Mouse (Mus musculus) hindbrain, embryonic 12.5 days (tissue): ENCODE data around the gene Taf8. TPM values are rescaled to one million over a fixed set of nuclear protein-coding genes. Genes with fewer than 3 reads are reported as not detected.

Source experiments
- ATAC-seq: fragments of 200-750 bp; cut with Nextera tagmentation; 2 replicates; pipeline ENCODE4 v1.8.0; 2017; ENCODE audit warnings: moderate TSS enrichment; ENCODE audit not compliant: low FRiP score
- H3K27ac ChIP-seq: fragments of 300-500 bp; sonication (generic); 2 replicates; pipeline ENCODE4 v1.5.1; 2016; ENCODE audit warnings: mild to moderate bottlenecking
- H3K27me3 ChIP-seq: fragments of 300-500 bp; sonication (generic); 2 replicates; pipeline ENCODE4 v1.6.1; 2016; ENCODE audit warnings: mild to moderate bottlenecking
- H3K36me3 ChIP-seq: fragments of 300-500 bp; sonication (generic); 2 replicates; pipeline ENCODE4 v1.6.1; 2016; ENCODE audit warnings: mild to moderate bottlenecking
- H3K4me1 ChIP-seq: fragments of 300-500 bp; sonication (generic); 2 replicates; pipeline ENCODE4 v1.6.1; 2016
- H3K4me2 ChIP-seq: fragments of 300-500 bp; sonication (generic); replicated peaks from 2 replicates; pipeline ENCODE4 v1.6.1; 2016; ENCODE audit warnings: mild to moderate bottlenecking
- H3K4me3 ChIP-seq: fragments of 300-500 bp; sonication (generic); 2 replicates; pipeline ENCODE4 v1.5.1; 2016; ENCODE audit warnings: mild to moderate bottlenecking
- H3K9ac ChIP-seq: fragments of 300-500 bp; sonication (generic); 2 replicates; pipeline ENCODE4 v1.6.1; 2016; ENCODE audit warnings: mild to moderate bottlenecking, moderate library complexity
- H3K9me3 ChIP-seq: fragments of 300-500 bp; sonication (generic); replicated peaks from 2 replicates; pipeline ENCODE4 v1.6.1; 2016; ENCODE audit warnings: mild to moderate bottlenecking
- WGBS: fragments of 180-500 bp; shearing (Covaris S2); methylation state at CpG from one replicate; pipeline ENCODE4 v1.1.7; 2016; 5-methylcytosine and 5-hydroxymethylcytosine counted together
- polyA plus RNA-seq: library from polyadenylated mRNA; unstranded; fragments of >200 nt; fragmentation: Nextera tagmentation; extraction: Ambion mirVana; gene quantifications from 2 replicates; pipeline ENCODE4 v1.2.1, GENCODE M21; 2016

Taf8 gene
- polyA plus RNA-seq: 27.5 and 29.5 TPM in 2 replicates

DNA sequence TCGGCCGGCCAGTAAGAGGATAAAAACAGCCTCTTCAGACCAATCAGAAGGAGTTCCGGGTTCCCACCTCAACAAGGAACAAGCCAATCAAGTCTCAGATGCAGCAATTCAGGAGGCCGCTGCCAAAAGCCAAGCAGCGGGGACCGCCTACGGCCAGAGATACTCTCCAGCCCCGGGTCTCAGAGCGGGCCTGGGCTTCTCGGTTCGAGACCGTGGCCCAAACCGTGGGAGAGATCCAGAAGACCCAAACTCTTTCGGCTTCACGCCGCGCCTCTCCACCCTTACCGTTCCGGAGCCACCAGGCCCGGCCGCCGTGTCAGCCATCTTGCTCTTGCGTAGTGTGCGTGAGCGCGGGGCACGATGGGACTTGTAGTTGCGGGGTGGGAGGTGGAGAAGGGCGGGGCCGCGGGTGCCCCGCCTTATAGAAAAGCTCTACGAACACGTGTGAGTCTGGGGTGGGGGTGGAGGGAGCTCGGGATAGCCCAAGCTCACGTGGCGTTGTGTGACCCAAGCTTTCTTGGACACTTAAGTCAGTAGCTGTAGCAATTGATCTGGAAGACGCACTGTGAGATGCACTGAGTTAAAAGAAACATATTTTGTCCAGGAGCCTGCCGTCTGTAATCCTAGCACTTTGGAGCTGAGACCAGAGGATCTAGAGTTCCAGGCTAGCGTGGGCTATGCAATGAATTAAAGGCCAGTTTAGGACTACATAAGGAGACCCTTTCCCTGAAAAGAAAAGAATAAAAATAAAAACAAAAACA, at the start of gene Taf8:
Taf8 (minus strand) TSS at position 347 of the 761 bp plus-strand sequence.
- Histone ChIP-seq H3K27me3 (no peaks in the 10 kb centered on the region), H3K27ac (peak within 1 kb of the TSS; percentile 50), H3K4me3 (peak within 1 kb of the TSS; percentile 51), H3K4me1 (peaks cover 21% of the 10 kb centered on the region), H3K9ac (peak within 1 kb of the TSS; percentile 63), H3K4me2 (peak within 1 kb of the TSS; percentile 87), H3K36me3 (peaks cover 18% of the 10 kb centered on the region), H3K9me3 (no peaks in the 10 kb centered on the region)
- WGBS: 2% methylated on average over 36 of the region's 40 CpGs
- peak; percentile 96 for ATAC-seq

DNA sequence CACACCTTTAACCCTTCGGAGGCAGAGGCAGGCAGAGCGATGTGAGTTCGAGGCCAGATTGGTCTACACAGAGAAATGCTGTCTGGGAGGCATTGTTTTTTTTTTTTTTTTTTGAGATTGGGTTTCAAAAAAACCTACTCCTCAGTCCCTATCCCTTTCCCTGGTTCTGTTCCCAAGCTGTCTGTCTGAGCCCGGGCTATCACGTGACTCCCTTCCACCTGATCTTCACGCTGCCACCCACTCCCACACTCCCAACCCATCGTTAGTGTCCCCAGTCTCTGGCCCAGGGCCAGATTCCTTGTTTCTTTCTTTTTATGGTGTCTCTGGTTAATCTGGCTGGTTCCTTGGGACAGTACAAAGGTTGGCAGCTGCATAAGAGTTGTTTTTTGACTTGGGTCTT, 49.0 kb upstream of the Taf8 start:
- Histone ChIP-seq H3K27me3 (no peaks in the 10 kb centered on the region), H3K27ac (no peak overlapping the region), H3K4me2 (no peak overlapping the region), H3K4me1 (no peaks in the 10 kb centered on the region), H3K9ac (no peak overlapping the region), H3K36me3 (no peaks in the 10 kb centered on the region), H3K4me3 (no peak overlapping the region), H3K9me3 (no peaks in the 10 kb centered on the region)
- ATAC-seq: no peak
- 82% methylated on average over 7 of the region's 7 CpGs for WGBS

DNA sequence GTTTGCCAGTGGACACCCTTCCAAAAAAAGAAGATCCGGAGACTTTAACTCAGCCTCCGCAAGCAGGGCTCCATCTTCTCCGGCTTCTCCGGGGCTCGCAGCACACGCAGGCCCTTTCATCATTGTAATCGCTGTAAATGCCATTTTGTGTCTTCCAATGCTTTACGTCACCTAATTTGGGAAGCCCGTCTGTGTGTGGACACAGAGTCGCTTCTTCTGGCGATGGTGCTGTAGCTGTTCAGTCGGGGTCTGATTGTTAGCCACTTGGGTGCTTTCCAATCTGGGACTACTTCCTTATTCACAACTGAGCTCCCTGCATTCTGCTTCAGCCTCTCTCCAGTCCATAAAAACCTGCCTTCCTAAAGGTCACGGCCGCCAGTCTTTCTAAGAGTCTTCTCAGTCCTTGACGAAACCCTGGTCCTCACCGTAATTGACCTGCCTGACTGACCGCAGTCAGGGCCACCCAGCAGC, 43.8 kb upstream of the Taf8 start:
- H3K4me2 ChIP-seq: no peak overlapping the region
- H3K9me3 ChIP-seq: no peaks in the 10 kb centered on the region
- no peak overlapping the region for H3K27ac ChIP-seq
- no peaks in the 10 kb centered on the region for H3K4me1 ChIP-seq
- H3K9ac ChIP-seq: no peak overlapping the region
- no peak overlapping the region for H3K4me3 ChIP-seq
- 86% methylated on average over 17 of the region's 17 CpGs for WGBS
- ATAC-seq: no peak
- no peaks in the 10 kb centered on the region for H3K36me3 ChIP-seq
- H3K27me3 ChIP-seq: no peaks in the 10 kb centered on the region

DNA sequence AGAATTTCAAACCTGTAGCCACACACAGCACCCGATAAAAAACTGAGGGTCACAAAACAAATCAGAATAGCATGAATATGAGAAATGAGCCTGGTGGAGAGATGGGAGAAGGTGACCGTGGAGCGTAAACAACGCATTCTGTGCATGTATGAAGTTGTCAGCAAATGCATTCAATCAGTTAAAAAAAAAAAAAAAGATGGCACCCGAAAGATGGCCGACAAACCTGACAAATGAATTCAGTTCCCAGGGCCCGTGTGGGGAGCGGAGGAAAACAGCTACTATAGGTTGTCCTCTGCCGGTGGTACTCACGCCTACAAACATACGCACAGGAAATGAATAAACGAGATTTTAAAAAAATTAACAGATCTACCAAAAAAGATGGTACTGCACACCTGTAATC, 43.1 kb upstream of the Taf8 start:
- 93% methylated on average over 12 of the region's 12 CpGs for WGBS
- Histone ChIP-seq H3K9ac (no peak overlapping the region), H3K9me3 (no peaks in the 10 kb centered on the region), H3K4me1 (no peaks in the 10 kb centered on the region), H3K27me3 (no peaks in the 10 kb centered on the region), H3K4me3 (no peak overlapping the region), H3K27ac (no peak overlapping the region), H3K36me3 (no peaks in the 10 kb centered on the region), H3K4me2 (no peak overlapping the region)
- ATAC-seq: no peak

DNA sequence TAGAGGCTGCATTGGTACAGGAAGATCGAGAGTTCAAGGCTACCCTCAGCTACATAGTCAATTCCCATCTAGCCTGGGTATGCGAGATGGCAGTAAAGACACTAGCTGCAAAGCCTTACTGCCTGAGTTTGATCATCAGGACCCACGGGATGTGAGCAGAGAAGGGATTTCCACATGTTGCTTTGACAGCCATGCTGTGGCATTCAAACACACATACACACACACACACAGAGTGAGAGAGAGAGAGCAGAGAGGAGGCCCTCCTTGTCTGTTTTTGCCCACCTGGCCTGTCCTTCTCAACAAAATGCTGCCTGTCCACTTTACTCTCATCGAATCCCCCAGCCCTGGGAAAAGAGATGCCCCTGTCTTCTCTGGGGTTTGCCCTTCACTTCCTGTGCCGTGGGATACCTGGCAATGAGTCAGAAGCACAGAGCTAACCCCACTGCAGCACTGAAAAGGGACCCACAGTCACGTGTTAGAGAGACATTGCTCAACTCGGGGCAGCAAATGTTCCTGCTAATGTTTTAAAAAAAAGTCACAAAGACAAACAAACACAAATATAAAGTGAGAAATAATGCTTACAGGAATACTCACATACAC, 41.1 kb upstream of the Taf8 start:
- no peak overlapping the region for H3K4me2 ChIP-seq
- no peaks in the 10 kb centered on the region for H3K9me3 ChIP-seq
- whole genome bisulfite sequencing: 76% methylated on average over 7 of the region's 7 CpGs
- no peaks in the 10 kb centered on the region for H3K27me3 ChIP-seq
- no peaks in the 10 kb centered on the region for H3K36me3 ChIP-seq
- H3K4me3 ChIP-seq: no peak overlapping the region
- H3K9ac ChIP-seq: no peak overlapping the region
- no peaks in the 10 kb centered on the region for H3K4me1 ChIP-seq
- ATAC-seq: no peak
- H3K27ac ChIP-seq: no peak overlapping the region

DNA sequence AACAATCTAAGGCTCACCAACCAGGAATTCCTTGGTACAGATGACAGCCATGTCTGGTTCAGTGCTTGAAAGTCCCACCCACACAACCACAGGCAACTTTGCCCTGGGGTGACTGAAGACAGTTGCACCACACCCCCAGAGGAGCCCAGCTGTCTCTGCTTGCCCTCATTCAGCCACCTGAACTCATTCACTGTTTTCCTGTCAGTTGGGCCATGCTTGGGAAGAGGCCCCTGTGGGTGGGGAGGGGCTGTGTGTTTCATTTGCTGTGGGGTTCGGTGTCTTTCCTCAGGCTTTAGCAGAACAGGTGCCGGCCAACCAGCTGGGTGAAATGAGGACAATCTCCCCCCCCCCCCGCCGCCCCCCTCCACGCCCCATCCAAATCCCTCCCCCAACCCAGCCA, 40.0 kb upstream of the Taf8 start:
- Histone ChIP-seq H3K9me3 (no peaks in the 10 kb centered on the region), H3K36me3 (no peaks in the 10 kb centered on the region), H3K4me1 (no peaks in the 10 kb centered on the region), H3K9ac (no peak overlapping the region), H3K4me3 (no peak overlapping the region), H3K27me3 (no peaks in the 10 kb centered on the region), H3K4me2 (no peak overlapping the region), H3K27ac (no peak overlapping the region)
- 71% methylated on average over 5 of the region's 5 CpGs for WGBS
- ATAC-seq: no peak

DNA sequence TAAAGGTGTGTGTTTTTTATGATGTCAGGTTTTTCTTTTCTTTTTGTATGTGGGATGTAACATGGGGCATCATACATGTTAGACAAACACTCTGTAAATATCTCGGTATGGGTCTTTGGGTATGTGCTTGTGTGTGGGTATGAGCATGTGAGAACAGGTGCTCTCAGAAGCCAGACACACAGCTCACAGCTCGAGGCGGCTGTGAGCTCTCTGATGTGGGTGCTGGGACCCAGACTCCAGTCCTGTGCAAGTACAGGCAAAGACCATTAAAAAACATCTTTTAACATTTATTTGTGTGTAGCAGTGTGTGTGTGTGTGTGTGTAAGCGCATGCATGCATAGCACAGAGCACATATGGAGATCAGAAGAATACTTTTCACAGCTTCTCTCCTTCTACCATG, 37.0 kb upstream of the Taf8 start:
- Histone ChIP-seq H3K27me3 (no peaks in the 10 kb centered on the region), H3K27ac (no peak overlapping the region), H3K9ac (no peak overlapping the region), H3K36me3 (no peaks in the 10 kb centered on the region), H3K4me2 (no peak overlapping the region), H3K4me1 (no peaks in the 10 kb centered on the region), H3K4me3 (no peak overlapping the region), H3K9me3 (no peaks in the 10 kb centered on the region)
- ATAC-seq: no peak
- 93% methylated on average over 4 of the region's 4 CpGs for WGBS

DNA sequence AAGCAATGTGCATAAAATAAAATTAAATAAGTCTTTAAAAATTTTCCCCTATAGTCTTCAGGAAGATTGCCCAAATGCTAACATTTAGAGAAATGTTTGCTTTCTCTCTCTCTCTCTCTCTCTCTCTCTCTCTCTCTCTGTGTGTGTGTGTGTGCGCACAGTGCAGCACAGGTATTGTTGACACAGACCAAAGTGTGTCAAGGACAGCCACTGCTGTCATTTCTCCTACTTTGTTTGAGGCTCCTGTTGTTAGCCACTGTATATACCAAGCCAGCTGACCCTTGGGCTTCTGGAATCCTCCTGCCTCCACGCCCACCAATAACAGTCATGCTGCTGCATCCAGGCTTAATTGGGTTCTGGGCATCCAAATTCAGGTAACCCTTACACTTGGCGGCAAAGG, 36.0 kb upstream of the Taf8 start:
- no peak for ATAC-seq
- H3K27ac ChIP-seq: no peak overlapping the region
- H3K36me3 ChIP-seq: no peaks in the 10 kb centered on the region
- WGBS: 95% methylated on average over 3 of the region's 3 CpGs
- H3K9me3 ChIP-seq: no peaks in the 10 kb centered on the region
- H3K4me1 ChIP-seq: no peaks in the 10 kb centered on the region
- H3K9ac ChIP-seq: no peak overlapping the region
- H3K27me3 ChIP-seq: no peaks in the 10 kb centered on the region
- H3K4me3 ChIP-seq: no peak overlapping the region
- no peak overlapping the region for H3K4me2 ChIP-seq

DNA sequence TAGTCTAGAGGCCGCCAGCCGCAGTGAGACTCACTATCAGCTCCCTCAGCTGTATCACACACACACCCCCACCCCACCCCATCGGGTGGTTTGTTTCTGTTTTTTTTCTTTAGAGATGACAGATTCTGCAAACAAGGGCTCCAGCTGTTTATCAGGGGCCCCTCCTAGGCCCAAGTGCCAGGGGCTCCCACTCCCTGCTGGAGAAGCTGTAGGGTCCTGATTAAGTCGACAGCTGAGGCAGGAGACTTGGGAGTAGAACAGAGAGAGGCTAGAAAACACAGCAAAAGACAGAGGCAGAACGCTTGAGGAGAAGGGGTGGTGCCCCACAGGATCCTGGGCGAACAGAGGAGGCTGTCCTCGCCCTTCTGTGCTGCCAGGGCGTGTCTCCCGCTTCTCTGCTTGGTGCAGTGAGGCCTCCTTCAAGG, 33.7 kb upstream of the Taf8 start:
- Histone ChIP-seq H3K4me3 (no peak overlapping the region), H3K4me2 (no peak overlapping the region), H3K4me1 (peaks cover 7% of the 10 kb centered on the region; the same call in 1 of the 2 replicates), H3K9ac (no peak overlapping the region), H3K27ac (no peak overlapping the region), H3K36me3 (no peaks in the 10 kb centered on the region), H3K9me3 (no peaks in the 10 kb centered on the region), H3K27me3 (no peaks in the 10 kb centered on the region)
- ATAC-seq: no peak
- WGBS: 62% methylated on average over 9 of the region's 9 CpGs

DNA sequence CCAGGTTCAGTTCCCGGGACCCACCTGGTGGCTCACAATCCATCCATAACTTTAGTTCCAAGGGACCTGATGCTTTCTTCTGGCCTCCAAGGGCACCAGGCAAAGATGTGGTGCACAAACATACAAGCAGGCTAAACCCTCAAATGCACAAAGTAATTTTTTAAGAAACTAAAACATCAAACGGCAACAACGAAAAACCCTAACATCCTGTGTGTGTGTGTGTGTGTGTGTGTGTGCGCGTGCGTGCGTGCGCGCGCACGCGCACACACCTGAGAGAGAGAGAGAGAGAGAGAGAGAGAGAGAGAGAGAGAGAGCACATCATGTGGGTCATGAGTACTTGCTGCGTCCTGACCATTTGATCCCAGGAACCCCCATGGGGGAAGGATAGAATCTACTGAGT, 31.6 kb upstream of the Taf8 start:
- Histone ChIP-seq H3K9me3 (no peaks in the 10 kb centered on the region), H3K27me3 (no peaks in the 10 kb centered on the region), H3K4me2 (no peak overlapping the region), H3K27ac (no peak overlapping the region), H3K4me1 (peaks cover 10% of the 10 kb centered on the region; the same call in 1 of the 2 replicates), H3K9ac (no peak overlapping the region), H3K4me3 (no peak overlapping the region), H3K36me3 (no peaks in the 10 kb centered on the region)
- no peak for ATAC-seq
- 95% methylated on average over 13 of the region's 13 CpGs for WGBS

DNA sequence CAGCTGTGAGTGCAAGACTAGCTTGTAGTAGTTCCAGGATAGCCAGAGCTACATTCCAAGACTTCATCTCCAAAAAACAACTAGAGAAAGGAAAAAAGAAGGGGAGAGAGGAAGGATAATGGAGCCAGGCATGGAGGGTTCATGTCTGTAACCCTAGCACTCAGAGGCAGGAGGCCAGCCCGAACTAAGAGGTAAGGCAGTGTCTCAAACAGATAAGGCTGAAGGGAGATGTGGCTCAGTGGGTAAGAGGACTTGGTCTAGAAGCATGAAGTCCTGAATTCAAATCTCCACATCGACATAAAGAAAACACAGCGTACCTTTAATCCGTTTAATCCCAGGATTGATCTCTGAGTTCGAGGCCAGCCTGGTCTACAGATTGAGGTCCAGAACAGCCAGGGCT, 30.3 kb upstream of the Taf8 start:
- Histone ChIP-seq H3K36me3 (no peaks in the 10 kb centered on the region), H3K9me3 (no peaks in the 10 kb centered on the region), H3K4me2 (no peak overlapping the region), H3K27me3 (no peaks in the 10 kb centered on the region), H3K4me3 (no peak overlapping the region), H3K9ac (no peak overlapping the region), H3K27ac (no peak overlapping the region), H3K4me1 (peaks cover 22% of the 10 kb centered on the region)
- ATAC-seq: no peak
- 94% methylated on average over 5 of the region's 5 CpGs for WGBS

DNA sequence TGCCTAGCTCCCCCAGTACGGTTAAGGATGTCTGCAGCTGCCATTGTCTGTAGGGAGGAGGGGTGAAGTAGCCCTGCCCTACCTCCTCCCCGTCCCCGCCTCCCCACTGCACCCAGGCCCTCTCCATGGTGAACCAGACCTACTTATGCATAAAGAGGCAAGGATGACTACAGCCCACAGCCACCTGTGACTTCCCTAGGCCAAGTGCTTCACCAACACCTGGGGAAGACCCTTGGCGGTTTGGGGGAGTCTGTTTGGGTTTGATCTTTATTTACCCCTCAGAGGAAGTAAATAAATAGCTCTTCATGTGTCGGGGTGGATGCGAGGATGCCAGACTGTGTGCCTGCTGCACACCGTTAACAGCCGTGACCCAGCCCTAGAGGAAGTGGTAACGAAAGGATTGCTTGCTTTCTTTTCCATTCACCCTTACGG, 29.3 kb upstream of the Taf8 start:
- WGBS: 62% methylated on average over 10 of the region's 10 CpGs
- ATAC-seq: 0 out of 2 replicates have a peak, but pooled peaks have one; percentile 32
- H3K4me3 ChIP-seq: no peak overlapping the region
- H3K27ac ChIP-seq: no peak overlapping the region
- no peaks in the 10 kb centered on the region for H3K27me3 ChIP-seq
- no peak overlapping the region for H3K9ac ChIP-seq
- H3K36me3 ChIP-seq: no peaks in the 10 kb centered on the region
- peaks cover 25% of the 10 kb centered on the region for H3K4me1 ChIP-seq
- no peaks in the 10 kb centered on the region for H3K9me3 ChIP-seq
- H3K4me2 ChIP-seq: no peak overlapping the region

DNA sequence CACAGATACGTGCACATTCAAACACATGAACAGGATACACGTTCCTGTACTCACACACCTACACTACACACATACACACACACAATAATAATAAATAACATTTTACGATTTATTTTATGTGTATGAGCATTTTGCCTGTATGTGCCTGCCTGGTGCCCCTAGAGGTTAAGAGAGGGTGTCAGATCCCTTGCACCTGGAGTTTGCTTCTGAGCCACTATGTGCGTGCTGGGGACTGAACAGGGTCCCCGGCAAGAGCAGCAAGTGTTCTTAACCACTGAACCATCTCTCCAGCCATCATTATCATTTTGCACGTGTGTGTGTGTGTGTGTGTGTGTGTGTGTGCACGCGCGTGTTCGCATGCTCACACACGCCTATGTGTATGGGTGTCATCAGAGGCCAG, 27.5 kb upstream of the Taf8 start:
- H3K36me3 ChIP-seq: no peaks in the 10 kb centered on the region
- WGBS: 89% methylated on average over 11 of the region's 11 CpGs
- H3K4me2 ChIP-seq: no peak overlapping the region
- no peak overlapping the region for H3K27ac ChIP-seq
- peaks cover 25% of the 10 kb centered on the region for H3K4me1 ChIP-seq
- no peak overlapping the region for H3K4me3 ChIP-seq
- no peak overlapping the region for H3K9ac ChIP-seq
- no peak for ATAC-seq
- H3K9me3 ChIP-seq: no peaks in the 10 kb centered on the region
- H3K27me3 ChIP-seq: no peaks in the 10 kb centered on the region
